Mouse (Mus musculus) spleen, postnatal 14 days (tissue): Measurements from ENCODE around the gene Tmem259.
A peak's percentile ranks its signal among the peaks of the same experiment; 100 is the strongest.

ENCODE experiments used
- DNase-seq, 2 experiments: peaks; one replicate each; pipeline ENCODE4 v3.0.0; 2021 to 2022; ENCODE audit warnings: low spot score in 2 of 2

The Tmem259 gene

GRCm38 (mm10) chr10:79934794-79935569 is 49.1 kb downstream of the Tmem259 start:
- no peak for DNase-seq

- no peak for DNase-seq
Observed at GRCm38 (mm10) chr10:79934272-79934721, 49.8 kb downstream of the Tmem259 start.

GRCm38 (mm10) chr10:79933861-79934260 is 50.3 kb downstream of the Tmem259 start:
- DNase-seq = no peak

GRCm38 (mm10) chr10:79933145-79933679 is 50.9 kb downstream of the Tmem259 start:
- DNase-seq = no peak

GRCm38 (mm10) chr10:79932736-79933135 is 51.4 kb downstream of the Tmem259 start:
- no peak for DNase-seq

- no peak for DNase-seq
Observed at GRCm38 (mm10) chr10:79931797-79932196, 52.3 kb downstream of the Tmem259 start.

- no peak for DNase-seq
Observed at GRCm38 (mm10) chr10:79930826-79931186, 53.3 kb downstream of the Tmem259 start.

GRCm38 (mm10) chr10:79929967-79930825 is 53.9 kb downstream of the Tmem259 start:
- no peak for DNase-seq

- DNase-seq = no peak
Observed at GRCm38 (mm10) chr10:79928907-79929701, 55.0 kb downstream of the Tmem259 start.

GRCm38 (mm10) chr10:79928030-79928694 is 56.0 kb downstream of the Tmem259 start:
- no peak for DNase-seq

GRCm38 (mm10) chr10:79927324-79928029 is 56.7 kb downstream of the Tmem259 start:
- peak; percentile 33 to 58 for DNase-seq

- peak; percentile 81 to 84 for DNase-seq
Observed at GRCm38 (mm10) chr10:79926491-79927323, 57.4 kb downstream of the Tmem259 start, which contains the start of gene Arid3a. Gene Arid3a, plus strand, starts transcription at chr10:79927043.

- DNase-seq = no peak
Observed at GRCm38 (mm10) chr10:79925785-79926490, 58.2 kb downstream of the Tmem259 start.

- DNase-seq = peak; percentile 89 to 94
Observed at GRCm38 (mm10) chr10:79924998-79925784, 58.9 kb downstream of the Tmem259 start.
